In genomic region chr9:106821050-106821617, GRCm38 (mm10) we compare ENCODE assay signal across 8 mouse cellular contexts. TPM values are rescaled to one million over a fixed set of nuclear protein-coding genes. Genes with fewer than 3 reads are reported as not detected.
DNase-seq lines count a peak whose midpoint lies in the region; ATAC-seq lines count a peak whose summit lies in the region.

No protein-coding gene starts in this region.

- H3K36me3 ChIP-seq in forebrain, embryonic 12.5 days (replicated peaks): no peaks in the 10 kb centered on the region
- H3K36me3 ChIP-seq in limb, embryonic 10.5 days: peaks cover 5% of the 10 kb centered on the region; the same call in 1 of the 2 replicates
- no peaks in the 10 kb centered on the region for H3K36me3 ChIP-seq in neural tube, embryonic 12.5 days

- no peaks in the 10 kb centered on the region for H3K27me3 ChIP-seq in forebrain, embryonic 12.5 days
- no peaks in the 10 kb centered on the region for H3K27me3 ChIP-seq in limb, embryonic 10.5 days (ENCODE audit: low read depth, poor library complexity, severe bottlenecking)
- H3K27me3 ChIP-seq in neural tube, embryonic 12.5 days (replicated peaks): no peaks in the 10 kb centered on the region

- ATAC-seq in forebrain, embryonic 12.5 days (ENCODE audit: low FRiP score): no peak
- ATAC-seq in neural tube, embryonic 12.5 days (ENCODE audit: low FRiP score, low read depth): no peak

- DNase-seq in kidney, adult 8-10 months: peak; percentile 4 to 12
- no peak for DNase-seq in kidney, adult 18-20 months
- peak; percentile 19 for DNase-seq in MN1 (ENCODE audit: low spot score)
- no peak for DNase-seq in limb, embryonic 10.5 days (ENCODE audit: low spot score)
- no peak for DNase-seq in adrenal gland, postnatal 25 days
- DNase-seq in adrenal gland, postnatal 10 days: no peak

- H3K9me3 ChIP-seq in forebrain, embryonic 12.5 days: no peaks in the 10 kb centered on the region
- H3K9me3 ChIP-seq in limb, embryonic 10.5 days (replicated peaks): no peaks in the 10 kb centered on the region
- H3K9me3 ChIP-seq in neural tube, embryonic 12.5 days: no peaks in the 10 kb centered on the region

- H3K9ac ChIP-seq in forebrain, embryonic 12.5 days: peak overlapping the region; percentile 63
- no peak overlapping the region for H3K9ac ChIP-seq in neural tube, embryonic 12.5 days

- 57% methylated on average over 15 of the region's 15 CpGs for WGBS in forebrain, embryonic 12.5 days
- WGBS in limb, embryonic 10.5 days: 59% methylated on average over 15 of the region's 15 CpGs
- WGBS in neural tube, embryonic 12.5 days: 54% methylated on average over 15 of the region's 15 CpGs

- H3K27ac ChIP-seq in forebrain, embryonic 12.5 days: 0 out of 2 replicates have a peak overlapping the region, but pooled peaks have one; percentile 46
- peak overlapping the region; percentile 94 for H3K27ac ChIP-seq in limb, embryonic 10.5 days
- H3K27ac ChIP-seq in neural tube, embryonic 12.5 days: no peak overlapping the region

- peak overlapping the region; percentile 85 for H3K4me3 ChIP-seq in forebrain, embryonic 12.5 days (replicated peaks)
- H3K4me3 ChIP-seq in limb, embryonic 10.5 days: peak overlapping the region; percentile 87
- H3K4me3 ChIP-seq in neural tube, embryonic 12.5 days: peak overlapping the region; percentile 96

- H3K4me2 ChIP-seq in forebrain, embryonic 12.5 days: peak overlapping the region; percentile 78
- peak overlapping the region; percentile 86 for H3K4me2 ChIP-seq in neural tube, embryonic 12.5 days (replicated peaks)

- H3K4me1 ChIP-seq in forebrain, embryonic 12.5 days: peaks cover 8% of the 10 kb centered on the region; the same call in 1 of the 2 replicates
- no peaks in the 10 kb centered on the region for H3K4me1 ChIP-seq in limb, embryonic 10.5 days
- no peaks in the 10 kb centered on the region; the same call in 1 of the 2 replicates for H3K4me1 ChIP-seq in neural tube, embryonic 12.5 days

RNA-seq across cellular contexts. Expression of gene Dcaf1, which starts 0.5 kb away (rescaled TPM):
- 28.6 and 39.8 TPM in 2 replicates for polyA plus RNA-seq in forebrain, embryonic 12.5 days (2016; fragmentation: Nextera tagmentation; extraction: Ambion mirVana)
- polyA plus RNA-seq in limb, embryonic 10.5 days (2016; fragmentation: Nextera tagmentation; extraction: Ambion mirVana): 29.4 and 34.1 TPM in 2 replicates
- polyA plus RNA-seq in neural tube, embryonic 12.5 days (2016; fragmentation: Nextera tagmentation; extraction: Ambion mirVana): 22.3 and 24.0 TPM in 2 replicates
- 32.0 and 41.5 TPM in 2 replicates for total RNA-seq in adrenal gland, postnatal 25 days (2021)
- 10 to 100 TPM; 23.9 to 29.2 TPM for total RNA-seq in adrenal gland, postnatal 10 days (2021)

RNA-seq across cellular contexts. Expression of gene Rad54l2, which starts 32.1 kb away (rescaled TPM):
- polyA plus RNA-seq in forebrain, embryonic 12.5 days (2016; fragmentation: Nextera tagmentation; extraction: Ambion mirVana): 11.2 and 12.3 TPM in 2 replicates
- polyA plus RNA-seq in limb, embryonic 10.5 days (2016; fragmentation: Nextera tagmentation; extraction: Ambion mirVana): 11.0 and 12.6 TPM in 2 replicates
- 9.6 and 12.3 TPM in 2 replicates for polyA plus RNA-seq in neural tube, embryonic 12.5 days (2016; fragmentation: Nextera tagmentation; extraction: Ambion mirVana)
- 21.7 and 26.1 TPM in 2 replicates for total RNA-seq in adrenal gland, postnatal 25 days (2021)
- total RNA-seq in adrenal gland, postnatal 10 days (2021): 10 to 100 TPM; 19.6 to 22.2 TPM

Comparison
In these comparisons a context has a peak if more than half of its experiments do, and no peak if none do; other contexts are left out.
1. DNase-seq: peak in kidney, adult 8-10 months (2 of 2) and MN1 (single experiment); none in kidney, adult 18-20 months (single experiment), limb, embryonic 10.5 days (single experiment), adrenal gland, postnatal 25 days (single experiment) and adrenal gland, postnatal 10 days (single experiment).
2. Peak in every context shown above with its lines, with median percentiles within 50 percentile points of each other: H3K4me3 ChIP-seq.